ENCODE assay signal across 8 mouse cellular contexts in the genomic region with DNA sequence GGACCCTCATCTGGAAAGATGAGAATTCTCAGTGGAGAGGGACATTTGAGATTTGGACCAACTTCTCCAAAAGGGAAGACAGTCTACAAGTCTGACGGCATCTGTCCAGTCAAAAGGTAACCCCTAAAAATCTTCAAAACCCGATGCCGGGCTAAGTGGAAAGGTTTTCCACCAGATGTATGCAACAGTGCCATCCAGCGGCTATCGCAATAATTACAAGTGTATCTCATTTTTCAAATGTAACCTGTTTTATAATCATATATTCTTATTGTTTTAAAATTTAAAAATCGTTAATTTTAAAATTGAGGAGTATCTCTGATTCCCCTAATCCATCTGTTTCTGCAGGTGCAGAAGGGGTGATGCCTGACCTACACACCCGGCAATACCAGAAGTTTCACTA.
DNase-seq lines count a peak whose midpoint lies in the region; ATAC-seq lines count a peak whose summit lies in the region.

No protein-coding gene starts in this region.

- DNase-seq in CD4-positive, CD25-positive, alpha-beta regulatory T cell, adult 2 months (ENCODE audit: low read depth, low spot score): peak; percentile 42
- DNase-seq in left cerebral cortex, adult 18-20 months (ENCODE audit: low spot score in 2 of 2): peak; percentile 35 to 67
- DNase-seq in left cerebral cortex, adult 11 months (ENCODE audit: low spot score): no peak
- peak; percentile 45 for DNase-seq in induced T-regulatory cell, adult 2 months (ENCODE audit: low read depth)
- peak; percentile 25 for DNase-seq in lung, postnatal 25 days (ENCODE audit: low spot score)
- DNase-seq in right cerebral cortex, postnatal 25 days: peak; percentile 18

- ATAC-seq in CD4-positive, CD25-positive, alpha-beta regulatory T cell, adult 4 months: no peak
- 0 out of 2 replicates have a peak, but pooled peaks have one; percentile 52 for ATAC-seq in common myeloid progenitor, adult 5-6 weeks (replicated peaks; ENCODE audit: low read depth, poor library complexity, severe bottlenecking)
